Mouse (Mus musculus): ENCODE results near the gene Nipal3.

DNA sequence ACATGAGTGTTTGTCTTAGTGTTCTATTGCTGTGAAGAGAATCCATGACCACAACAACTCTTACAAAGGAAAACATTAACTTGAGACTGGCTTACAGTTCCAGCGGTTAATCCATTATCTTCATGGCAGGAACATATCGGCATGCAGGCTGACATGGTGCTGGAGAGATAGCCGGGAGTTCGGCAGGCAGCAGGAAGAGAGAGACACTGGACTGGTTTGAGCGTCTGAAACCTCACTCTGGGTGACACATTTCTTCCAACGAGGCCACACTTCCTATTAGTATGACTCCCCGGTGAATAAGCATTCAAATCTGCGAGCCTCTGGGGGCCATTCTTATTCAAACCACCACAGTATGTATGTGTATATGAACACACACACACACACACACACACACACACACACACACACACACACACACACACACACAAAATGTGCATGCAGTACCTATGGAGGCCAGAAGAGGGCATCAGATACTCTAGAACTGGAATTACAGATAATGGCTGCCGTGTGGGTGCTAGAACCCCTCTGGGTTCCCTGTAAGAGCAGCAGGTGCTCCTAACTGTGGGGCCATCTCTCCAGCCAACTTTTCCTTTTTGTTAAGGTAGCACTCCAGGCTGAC is 54.8 kb downstream of the Nipal3 start:
- TF ChIP-seq GATA1 (IDR thresholded peaks at IDR 0.05; ENCODE audit: borderline replicate concordance, low read length), result peak; percentile 48; the same call in 1 of the 3 replicates
- no peak for TF ChIP-seq FLI1 (IDR thresholded peaks at IDR 0.05; ENCODE audit: low read length)
